Mouse (Mus musculus) cerebellum, postnatal 4 days (tissue): ENCODE data around the gene Srgap2.

Experiments
- DNase-seq, 2 experiments: peaks; one replicate each; pipeline ENCODE4 v3.0.0; 2022; ENCODE audit warnings: low spot score in 2 of 2, mixed read lengths in 1 of 2

Gene Srgap2

DNA sequence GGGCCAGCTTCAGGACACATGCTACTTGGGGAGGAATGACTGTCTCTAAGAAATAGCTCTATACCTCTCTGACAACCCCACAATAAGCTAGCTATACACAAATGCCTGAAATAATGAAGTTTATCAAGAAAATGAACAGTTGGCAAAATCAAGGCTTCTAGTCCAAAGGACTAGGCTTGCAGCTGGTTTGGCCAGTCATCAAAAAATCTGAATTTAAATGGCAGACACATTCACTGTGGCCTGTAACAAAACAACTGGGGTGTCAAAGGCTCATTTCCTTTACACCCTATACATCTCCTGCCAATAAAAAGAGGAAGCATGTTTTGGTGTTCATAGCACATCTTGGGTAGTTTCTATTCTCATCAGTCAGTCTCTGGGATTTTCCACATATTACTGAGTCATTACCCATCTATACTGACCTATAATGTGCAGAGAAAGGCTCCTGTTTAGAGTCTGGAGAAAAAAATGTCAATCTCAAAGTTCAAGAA is 53.5 kb downstream of the Srgap2 start:
- DNase-seq: no peak

DNA sequence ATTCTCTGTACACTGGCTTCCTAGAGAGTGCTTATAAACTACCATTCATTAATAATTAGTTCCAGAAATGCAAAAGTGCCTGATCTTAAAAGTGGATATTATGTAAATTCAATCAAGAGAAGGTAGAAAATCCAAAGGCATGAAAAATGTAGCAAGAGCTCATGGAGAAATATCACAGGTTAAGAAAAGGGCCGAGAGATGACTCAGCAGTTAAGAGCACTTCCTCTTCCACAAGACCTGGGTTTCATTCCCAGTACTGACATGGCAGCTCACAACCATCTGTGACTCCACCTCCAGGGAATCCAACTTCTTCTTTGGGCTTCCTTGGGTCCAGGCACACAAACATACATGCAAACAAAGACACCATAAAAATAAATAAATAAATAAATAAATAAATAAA is 56.6 kb downstream of the Srgap2 start:
- no peak for DNase-seq

DNA sequence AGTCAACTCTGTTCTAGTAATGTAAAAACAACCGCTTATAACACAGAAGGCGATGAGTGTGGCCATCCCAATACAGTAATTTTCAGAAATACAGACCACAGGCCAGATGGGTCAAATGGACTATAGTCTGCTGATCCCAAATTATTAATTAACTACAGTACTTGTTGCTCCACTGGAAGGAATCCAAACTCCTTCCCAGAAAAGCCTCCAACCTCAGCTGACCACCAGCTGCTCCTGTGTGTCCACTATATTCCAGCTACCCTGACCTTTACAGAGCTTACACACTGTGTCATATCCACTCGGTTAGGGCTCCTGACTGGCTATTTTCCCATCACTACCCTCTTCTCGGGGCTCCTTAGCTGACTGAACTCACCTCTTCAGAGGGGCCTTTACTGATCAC is 61.3 kb downstream of the Srgap2 start:
- no peak for DNase-seq

DNA sequence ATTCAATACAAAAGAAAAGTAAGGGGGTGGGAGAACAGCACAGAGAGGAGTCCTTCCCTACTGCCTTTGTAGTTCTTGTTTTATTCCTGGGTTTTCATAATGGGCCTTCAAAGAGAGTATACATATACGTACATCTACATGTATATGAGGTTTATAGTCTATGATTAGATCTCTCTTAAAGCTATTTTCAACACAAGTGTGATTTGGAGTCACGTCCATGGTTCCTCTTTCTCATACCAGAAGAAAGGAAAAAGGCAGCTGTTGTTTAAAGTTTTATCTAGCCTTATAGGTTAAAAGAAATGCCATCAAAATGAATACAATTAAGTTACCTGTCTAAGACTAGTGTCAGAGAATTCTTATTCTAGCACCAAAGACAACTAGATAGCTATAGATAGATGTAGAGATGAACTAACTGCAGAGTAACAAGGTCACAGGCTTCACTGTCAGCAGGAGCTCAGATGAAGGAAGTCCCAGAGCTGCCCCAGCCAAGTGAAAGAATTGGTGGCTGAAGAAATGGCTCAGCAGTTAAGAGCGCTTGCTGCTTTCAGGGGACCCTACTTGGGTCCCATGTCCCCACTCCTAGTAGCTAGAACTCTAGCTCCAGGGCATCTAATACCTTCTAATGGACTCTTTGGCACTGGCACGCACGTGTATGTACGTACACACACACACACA is 63.1 kb downstream of the Srgap2 start:
- no peak for DNase-seq

DNA sequence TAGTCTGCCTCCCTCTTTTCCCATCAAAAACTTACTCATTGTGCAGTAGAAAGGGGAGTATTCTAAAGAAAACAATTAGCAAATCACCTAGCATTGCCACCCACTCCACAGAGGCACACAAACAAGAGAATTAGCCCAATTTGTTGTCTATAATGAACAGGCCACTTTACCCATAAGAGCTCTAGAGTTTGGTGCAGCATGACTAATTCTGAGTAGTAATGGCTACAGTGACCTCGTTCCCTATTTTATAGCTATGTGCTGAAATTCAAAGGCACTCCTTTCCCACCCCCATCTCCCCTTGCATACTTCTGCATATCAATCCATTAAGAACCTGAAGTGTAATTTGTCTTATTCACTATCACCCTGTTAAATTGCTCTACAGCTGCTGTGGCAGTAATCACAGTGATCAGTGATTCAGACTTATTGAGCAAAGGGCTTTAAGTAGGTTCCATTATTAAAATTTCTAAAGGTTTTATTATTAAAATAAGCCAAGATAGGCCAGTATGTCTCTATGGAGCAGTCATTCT is 64.5 kb downstream of the Srgap2 start:
- DNase-seq: no peak

DNA sequence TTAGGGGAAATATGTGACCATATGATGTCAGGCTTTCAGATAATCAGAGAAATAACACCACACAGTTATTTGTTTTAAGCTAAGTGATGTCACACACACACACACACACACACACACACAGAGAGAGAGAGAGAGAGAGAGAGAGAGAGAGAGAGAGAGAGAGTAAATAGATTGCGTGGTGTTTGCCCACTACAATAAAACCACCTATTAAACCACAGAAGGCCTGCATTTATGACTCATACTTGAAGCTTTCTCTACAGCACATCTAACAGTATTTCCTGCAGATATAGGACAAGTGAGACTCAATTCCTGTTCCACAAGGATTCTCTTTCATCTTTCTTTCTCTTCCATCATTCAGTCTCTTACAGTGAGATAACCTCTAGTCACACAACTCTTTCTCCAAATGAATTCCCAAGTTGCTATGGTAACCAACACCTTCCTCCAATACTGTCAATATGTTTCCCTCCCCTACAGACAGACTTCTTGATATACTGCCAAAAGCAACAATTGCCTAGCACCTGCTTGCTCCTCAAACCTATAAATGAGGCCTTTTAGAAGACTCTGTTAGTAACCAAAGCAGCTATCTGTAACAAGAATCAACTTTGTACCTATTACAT is 66.1 kb downstream of the Srgap2 start:
- no peak for DNase-seq

DNA sequence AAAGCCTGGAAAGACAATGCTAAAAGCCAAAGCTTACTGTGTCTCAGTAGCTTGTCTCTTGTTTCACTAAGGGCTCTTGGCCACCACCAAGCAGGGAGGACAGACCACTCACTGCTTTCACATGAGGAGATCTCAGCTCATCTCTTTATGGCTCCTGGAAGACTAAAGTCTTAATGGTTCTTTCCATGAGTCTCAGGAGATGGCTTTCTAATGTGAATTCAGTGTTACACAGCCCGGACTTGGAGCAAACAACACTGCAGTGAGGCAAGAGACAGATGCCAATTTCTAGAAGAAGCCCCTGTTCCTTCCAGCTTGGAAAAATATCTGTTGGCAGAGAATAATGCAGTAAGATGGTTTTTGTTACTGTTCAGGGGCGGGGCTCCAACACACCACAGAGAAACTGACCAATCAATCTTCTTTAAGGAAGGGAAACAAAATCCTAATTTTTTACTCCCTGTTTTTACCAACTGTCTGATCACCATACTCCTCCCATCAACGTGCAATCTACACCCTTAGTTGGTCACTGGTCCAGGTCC is 71.7 kb downstream of the Srgap2 start:
- DNase-seq: no peak

DNA sequence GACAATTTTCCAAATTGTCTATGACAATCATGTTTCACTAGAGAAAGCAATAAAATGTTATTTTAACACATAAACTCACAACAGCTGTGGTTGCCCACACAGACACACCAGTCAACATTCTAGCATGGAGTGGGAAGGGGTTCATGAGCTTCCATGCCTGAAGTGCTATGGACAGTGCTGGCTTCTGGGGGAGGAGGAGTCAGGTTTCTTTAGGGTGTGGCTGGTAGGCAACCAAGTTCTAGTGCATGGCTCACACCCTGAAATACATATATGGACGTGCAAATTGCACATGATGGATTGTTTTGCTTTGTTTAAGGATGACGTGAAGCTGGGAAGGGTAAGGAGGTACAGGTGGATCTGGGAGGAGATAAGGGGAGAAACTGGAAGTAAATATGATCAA is 72.8 kb downstream of the Srgap2 start:
- no peak for DNase-seq

DNA sequence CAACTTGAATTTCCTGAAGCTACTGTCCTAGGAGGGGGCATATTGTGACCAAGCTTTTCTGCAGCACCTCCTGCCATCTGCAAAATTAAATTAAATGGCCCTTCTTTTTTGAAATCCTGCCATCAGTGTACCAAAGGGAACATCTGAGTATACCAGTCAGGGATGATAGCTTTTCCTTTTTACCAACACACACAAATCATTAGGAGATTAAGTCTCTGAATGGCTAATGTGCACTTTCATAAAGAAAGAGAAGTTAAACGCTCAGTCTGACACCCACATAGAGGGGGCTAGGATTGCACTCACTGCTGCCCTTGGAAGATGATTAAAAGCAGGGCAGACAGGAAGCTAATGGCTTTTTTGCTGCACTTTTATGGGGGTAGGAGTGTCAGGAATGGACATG is 73.8 kb downstream of the Srgap2 start:
- DNase-seq: no peak

DNA sequence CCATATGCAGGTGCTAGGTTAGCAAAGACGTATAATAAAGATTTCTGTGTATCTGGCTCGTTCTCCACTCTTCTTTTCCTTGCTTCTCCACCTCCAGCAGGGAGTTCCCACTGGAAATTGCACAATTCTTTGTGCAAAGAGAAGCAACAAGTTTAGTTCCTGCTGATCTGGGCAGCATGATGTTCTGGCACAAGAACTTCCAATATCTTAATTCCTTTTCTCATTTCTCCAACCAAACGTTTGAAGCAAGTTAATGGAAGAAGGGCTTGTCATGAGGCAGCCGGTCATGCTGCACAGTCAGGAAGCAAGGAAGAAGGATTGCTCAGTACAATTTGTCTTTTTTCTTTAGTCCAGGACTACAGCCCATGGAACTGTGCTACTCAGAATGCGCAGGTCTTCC is 78.8 kb downstream of the Srgap2 start:
- DNase-seq: no peak

DNA sequence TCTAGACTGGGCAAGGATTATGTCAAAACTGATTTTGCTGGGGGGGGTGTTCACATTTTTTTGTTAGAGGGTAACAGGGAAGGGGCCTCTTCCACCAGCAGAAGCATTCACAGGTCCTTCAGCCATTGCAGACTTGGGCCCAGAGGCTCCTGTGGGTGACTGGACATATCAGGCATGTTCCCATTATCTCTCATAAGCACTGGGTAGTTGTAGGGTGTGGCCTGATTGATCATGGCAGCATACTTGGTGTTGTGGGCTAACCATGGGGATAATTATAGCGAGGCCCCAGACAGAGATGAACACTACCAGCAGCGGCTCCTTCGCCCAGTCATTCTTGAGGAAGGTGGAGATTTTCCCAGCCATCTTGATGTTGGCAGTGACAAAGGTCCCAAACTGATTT is 79.8 kb downstream of the Srgap2 start:
- DNase-seq: no peak

DNA sequence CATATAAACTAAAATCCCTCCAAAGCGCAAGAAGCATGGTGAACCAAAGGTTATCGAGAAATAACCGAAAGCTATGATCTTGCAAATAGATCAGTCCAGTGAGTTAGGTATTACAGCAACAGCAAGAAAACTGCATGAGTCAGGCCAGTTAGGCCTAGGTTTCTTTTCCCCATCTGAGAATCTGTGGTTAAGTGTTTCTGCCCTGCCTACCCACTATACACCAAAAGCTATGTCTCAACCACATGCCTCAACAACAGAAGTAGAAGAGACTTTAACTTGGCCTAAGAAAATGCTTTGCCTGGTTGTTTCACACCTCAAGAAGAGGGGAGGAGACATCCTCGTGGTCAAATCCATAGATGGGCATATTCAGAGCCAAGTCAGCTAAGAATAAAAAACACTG is 80.6 kb downstream of the Srgap2 start:
- no peak for DNase-seq

DNA sequence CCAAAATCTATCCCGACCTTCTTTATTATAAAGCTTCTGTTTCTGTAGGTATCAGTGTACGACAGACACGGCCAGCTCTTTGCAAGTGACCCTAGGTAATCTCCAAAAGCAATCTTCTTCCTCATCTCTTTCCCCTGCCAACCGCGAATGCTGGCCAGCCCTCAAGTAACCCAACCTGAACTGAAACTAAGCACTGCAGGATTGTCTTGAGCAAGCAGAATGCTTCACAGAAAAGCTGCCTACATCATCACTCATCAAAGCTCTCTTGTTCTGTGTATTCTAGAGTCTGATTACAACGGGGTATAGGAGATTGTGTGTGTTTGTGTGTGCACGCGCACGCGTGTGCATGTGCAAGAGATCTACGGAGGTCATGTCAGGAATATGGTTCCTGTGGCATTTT is 88.6 kb downstream of the Srgap2 start:
- no peak for DNase-seq

DNA sequence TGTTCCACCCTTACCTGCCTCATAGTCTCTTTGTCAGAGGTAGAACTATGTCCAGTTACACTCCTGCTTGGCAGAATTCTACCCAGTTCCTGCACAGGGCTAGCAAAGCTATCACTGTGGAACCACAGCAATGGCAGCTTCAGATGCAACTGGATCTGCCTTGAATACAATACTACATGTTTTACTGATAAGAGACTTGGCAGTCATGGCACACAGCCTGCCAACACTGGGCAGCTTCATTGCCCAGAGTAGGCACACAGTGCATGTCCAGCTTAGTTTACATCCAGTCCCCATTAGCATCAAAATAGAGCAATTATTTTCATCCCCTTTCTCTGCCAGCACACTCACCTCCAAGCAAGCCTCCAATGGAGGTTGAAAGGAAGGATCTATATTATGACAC is 89.2 kb downstream of the Srgap2 start:
- DNase-seq: no peak

DNA sequence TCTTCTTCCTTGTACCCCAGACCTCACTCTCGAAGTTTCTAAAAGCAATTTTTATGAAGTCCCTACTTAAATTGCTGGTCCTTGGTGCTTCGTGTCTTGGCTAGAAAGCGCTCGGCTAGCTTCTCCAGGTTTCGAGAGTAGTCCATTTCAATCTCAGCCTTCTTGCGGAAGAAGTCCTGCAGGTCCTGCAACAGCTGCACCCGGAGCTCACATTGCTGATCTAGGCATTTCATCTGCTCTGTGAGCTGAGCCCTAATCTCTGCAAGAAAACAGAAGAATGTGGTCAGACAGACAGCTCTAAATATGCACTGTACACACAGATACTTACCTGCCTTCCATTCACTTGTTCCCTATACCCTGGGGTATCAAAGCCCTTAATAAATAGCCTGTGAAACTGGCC is 90.5 kb downstream of the Srgap2 start:
- DNase-seq: no peak

DNA sequence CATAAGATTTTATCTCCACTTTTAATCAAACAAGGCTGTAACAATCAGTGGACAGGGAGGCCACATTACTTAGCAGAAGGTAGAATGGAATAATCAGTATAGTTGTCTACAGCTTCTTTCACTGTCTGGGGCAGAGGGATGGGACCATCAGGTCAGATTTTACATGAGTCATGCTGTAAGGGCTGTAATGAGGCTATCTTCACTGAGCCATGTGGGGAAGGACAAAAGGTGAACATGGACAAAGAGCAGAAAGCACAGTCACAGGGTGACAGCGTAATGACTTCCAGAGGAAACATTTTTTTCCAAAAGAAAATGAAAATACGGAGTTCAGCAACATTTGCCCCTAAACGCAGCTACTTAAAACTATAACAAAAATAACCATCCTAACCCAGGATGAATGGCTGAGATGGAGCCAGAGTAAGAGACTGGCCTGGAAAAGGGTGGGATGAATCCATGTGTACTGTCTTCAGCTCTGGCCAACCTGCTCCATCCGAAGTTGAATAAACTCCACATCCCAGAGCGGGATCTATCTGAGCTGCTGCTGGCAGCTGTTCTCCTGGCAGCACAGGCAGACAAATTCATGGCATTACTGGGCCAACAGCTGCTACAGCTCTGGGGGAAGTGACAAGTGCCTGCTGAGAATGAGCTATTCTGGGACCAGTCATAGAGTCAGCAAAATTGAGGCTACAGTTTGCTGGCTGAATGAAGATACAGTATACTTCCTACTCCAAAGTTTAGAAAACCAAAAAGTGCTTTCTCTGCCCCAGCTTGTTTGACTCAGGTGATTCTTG is 95.5 kb downstream of the Srgap2 start:
- peak in 1 of 2 experiments; percentile 23 for DNase-seq

DNA sequence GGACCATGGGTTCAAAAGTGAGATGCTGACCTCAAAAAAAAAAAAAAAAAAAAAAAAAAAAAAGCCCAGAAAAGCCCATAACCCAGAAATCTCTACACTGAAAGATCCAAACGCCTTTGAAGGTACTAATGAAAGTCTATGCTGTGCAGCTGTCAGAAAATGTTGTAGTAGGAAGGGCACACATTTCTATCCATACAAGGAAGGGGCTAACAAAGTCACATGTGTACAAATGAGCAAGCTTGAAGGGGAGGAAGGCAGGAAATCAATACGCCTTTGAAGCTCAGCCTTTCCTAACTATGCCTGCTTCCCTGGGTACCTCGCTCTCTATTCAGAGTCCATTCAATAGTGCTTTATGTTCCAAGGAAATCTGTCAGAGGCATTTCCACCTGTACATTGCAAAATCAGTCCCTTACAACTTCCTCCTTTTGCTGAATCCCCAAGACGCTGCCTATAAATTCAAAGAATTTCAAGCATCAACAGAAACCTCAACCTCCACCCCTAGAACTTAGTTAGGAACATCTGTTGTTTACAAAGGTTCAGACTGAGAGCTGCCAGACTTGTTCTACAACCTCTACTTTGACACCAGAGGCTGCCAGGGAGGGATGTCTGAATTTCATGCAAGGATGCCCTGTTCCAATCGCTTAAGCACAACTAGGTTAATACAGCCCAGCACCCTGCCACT is 99.9 kb downstream of the Srgap2 start:
- no peak for DNase-seq

DNA sequence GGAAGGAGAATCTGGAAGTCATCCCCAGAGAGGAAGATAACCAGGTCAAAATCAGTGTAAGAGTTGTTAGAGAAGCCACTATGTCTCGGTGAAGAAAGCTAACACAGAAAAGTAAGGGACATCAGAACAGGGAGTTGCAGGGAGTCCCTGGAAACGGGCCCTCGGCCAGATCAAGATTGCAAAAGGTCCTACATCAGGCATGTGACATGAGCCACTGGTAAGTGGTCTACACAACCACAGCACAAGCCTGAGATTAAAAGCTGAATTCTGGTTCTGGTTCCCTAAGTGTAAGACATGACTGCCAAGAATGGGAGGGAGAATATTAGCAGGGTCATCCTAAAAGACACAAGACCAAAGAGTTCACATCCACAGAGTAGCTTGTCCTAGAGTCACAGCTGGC is 104.1 kb downstream of the Srgap2 start:
- no peak for DNase-seq

DNA sequence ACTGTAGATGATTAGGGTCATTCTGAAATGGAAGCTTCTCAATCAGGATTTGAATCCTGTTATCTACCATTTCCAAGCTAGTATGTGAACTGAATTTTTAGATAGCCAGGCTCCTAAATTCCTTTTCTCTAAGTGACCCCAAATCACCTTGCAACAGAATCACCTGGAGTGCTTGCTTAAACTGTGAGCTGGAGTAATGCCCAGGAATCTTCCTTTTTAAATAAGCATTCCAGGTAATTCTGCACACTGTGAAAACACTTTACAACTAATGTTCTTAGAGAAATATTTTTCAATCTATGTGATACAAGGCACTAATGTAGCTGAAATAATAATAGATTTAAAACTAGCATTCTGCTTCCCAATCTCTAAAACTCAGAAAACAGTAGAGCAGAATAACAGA is 106.0 kb downstream of the Srgap2 start:
- no peak for DNase-seq

DNA sequence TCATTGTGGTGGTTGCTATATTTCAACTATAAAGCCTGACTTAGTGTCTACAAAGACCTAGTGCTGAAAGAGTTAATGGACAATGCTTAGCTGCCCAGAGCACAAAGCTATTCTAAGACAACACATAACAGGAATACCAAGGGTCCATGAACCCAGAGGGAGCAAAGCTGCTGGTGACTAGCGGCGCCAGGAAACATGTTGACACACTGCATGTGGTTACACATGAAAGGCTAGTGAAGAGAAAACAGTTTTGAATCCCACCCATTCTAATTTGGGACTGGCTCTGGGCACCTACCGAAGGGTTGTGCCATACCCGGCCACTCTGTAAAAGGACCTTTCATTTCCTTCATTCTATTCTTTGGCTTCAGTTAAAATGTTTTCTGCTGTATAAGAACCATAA is 106.5 kb downstream of the Srgap2 start:
- DNase-seq: no peak

DNA sequence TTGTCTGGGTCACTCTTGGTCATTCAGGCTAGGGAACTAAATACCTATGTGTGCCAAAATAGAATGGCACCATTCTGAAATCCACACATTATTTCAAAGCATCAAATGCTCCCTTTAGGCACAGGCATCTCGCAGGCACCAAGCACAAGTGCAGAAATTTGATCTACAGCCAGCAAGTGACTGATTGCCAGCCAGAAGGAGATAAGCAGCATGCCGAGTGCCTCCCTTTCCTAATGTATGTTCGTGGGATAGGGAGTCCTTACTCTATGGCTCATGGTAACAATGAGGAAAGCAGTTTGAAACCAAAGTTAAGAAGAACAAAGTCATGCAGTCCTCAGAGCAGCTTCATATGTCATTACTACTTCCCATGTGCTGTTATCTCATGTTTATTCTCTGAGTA is 107.8 kb downstream of the Srgap2 start:
- no peak for DNase-seq
